Mouse (Mus musculus): Measurements from ENCODE around the gene Dusp1. TPM values are rescaled to one million over a fixed set of nuclear protein-coding genes. Genes with fewer than 3 reads are reported as not detected.
A peak's percentile ranks its signal among the peaks of the same experiment; 100 is the strongest.

Gene Dusp1
- polyA plus RNA-seq, 1 experiment from 2014 or later = 31.5 TPM

- H3K4me1 ChIP-seq (replicated peaks; ENCODE audit: insufficient read depth, low read length) = peaks cover 12% of the 10 kb centered on the region; the same call in 1 of the 2 replicates
- no peak for TF ChIP-seq CTCF (IDR thresholded peaks at IDR 0.05; ENCODE audit: low read depth)
- H3K9me3 ChIP-seq (replicated peaks; ENCODE audit: low read length) = no peaks in the 10 kb centered on the region
- no peaks in the 10 kb centered on the region for H3K36me3 ChIP-seq (ENCODE audit: insufficient read depth, low read length)
- H3K4me2 ChIP-seq (ENCODE audit: low read length) = no peak overlapping the region
- H3K4me3 ChIP-seq (replicated peaks; ENCODE audit: low read depth, low read length) = no peak overlapping the region
- WGBS = 84% methylated on average over 6 of the region's 6 CpGs
- H3K9ac ChIP-seq (ENCODE audit: low read depth, low read length) = no peak overlapping the region
- ATAC-seq (replicated peaks; ENCODE audit: low FRiP score, low read depth) = no peak
- H3K27me3 ChIP-seq (ENCODE audit: insufficient read depth, low read length) = no peaks in the 10 kb centered on the region
- DNase-seq (ENCODE audit: low spot score) = no peak
- no peak overlapping the region for H3K27ac ChIP-seq
Measured at GRCm38 (mm10) chr17:26528751-26529150, 33.2 kb downstream of the Dusp1 start.

GRCm38 (mm10) chr17:26527291-26527690 is 34.6 kb downstream of the Dusp1 start:
- H3K9me3 ChIP-seq (replicated peaks; ENCODE audit: low read length) = no peaks in the 10 kb centered on the region
- H3K4me3 ChIP-seq (replicated peaks; ENCODE audit: low read depth, low read length) = no peak overlapping the region
- TF ChIP-seq CTCF (IDR thresholded peaks at IDR 0.05; ENCODE audit: low read depth) = no peak
- peaks cover 12% of the 10 kb centered on the region; the same call in 1 of the 2 replicates for H3K4me1 ChIP-seq (replicated peaks; ENCODE audit: insufficient read depth, low read length)
- H3K27ac ChIP-seq = no peak overlapping the region
- H3K4me2 ChIP-seq (ENCODE audit: low read length) = no peak overlapping the region
- WGBS = 84% methylated on average over 9 of the region's 9 CpGs
- no peaks in the 10 kb centered on the region for H3K27me3 ChIP-seq (ENCODE audit: insufficient read depth, low read length)
- ATAC-seq (replicated peaks; ENCODE audit: low FRiP score, low read depth) (no peak), DNase-seq (ENCODE audit: low spot score) (no peak)
- no peaks in the 10 kb centered on the region for H3K36me3 ChIP-seq (ENCODE audit: insufficient read depth, low read length)
- H3K9ac ChIP-seq (ENCODE audit: low read depth, low read length) = no peak overlapping the region

- Histone ChIP-seq H3K36me3 (ENCODE audit: insufficient read depth, low read length) (no peaks in the 10 kb centered on the region), H3K27me3 (ENCODE audit: insufficient read depth, low read length) (no peaks in the 10 kb centered on the region), H3K4me3 (replicated peaks; ENCODE audit: low read depth, low read length) (no peak overlapping the region), H3K4me1 (replicated peaks; ENCODE audit: insufficient read depth, low read length) (peaks cover 9% of the 10 kb centered on the region; the same call in 1 of the 2 replicates), H3K27ac (no peak overlapping the region), H3K9ac (ENCODE audit: low read depth, low read length) (no peak overlapping the region), H3K9me3 (replicated peaks; ENCODE audit: low read length) (no peaks in the 10 kb centered on the region), H3K4me2 (ENCODE audit: low read length) (no peak overlapping the region)
- no peak for TF ChIP-seq CTCF (IDR thresholded peaks at IDR 0.05; ENCODE audit: low read depth)
- ATAC-seq (replicated peaks; ENCODE audit: low FRiP score, low read depth) (no peak), DNase-seq (ENCODE audit: low spot score) (no peak)
- WGBS = 73% methylated on average over 7 of the region's 7 CpGs
Measured at GRCm38 (mm10) chr17:26525316-26525715, 36.6 kb downstream of the Dusp1 start.

- no peaks in the 10 kb centered on the region for H3K9me3 ChIP-seq (replicated peaks; ENCODE audit: low read length)
- ATAC-seq (replicated peaks; ENCODE audit: low FRiP score, low read depth) = no peak
- DNase-seq (ENCODE audit: low spot score) = no peak
- H3K36me3 ChIP-seq (ENCODE audit: insufficient read depth, low read length) = no peaks in the 10 kb centered on the region
- no peaks in the 10 kb centered on the region for H3K27me3 ChIP-seq (ENCODE audit: insufficient read depth, low read length)
- H3K4me3 ChIP-seq (replicated peaks; ENCODE audit: low read depth, low read length) = no peak overlapping the region
- WGBS = 87% methylated on average over 4 of the region's 4 CpGs
- no peak overlapping the region for H3K9ac ChIP-seq (ENCODE audit: low read depth, low read length)
- no peak overlapping the region for H3K27ac ChIP-seq
- peaks cover 4% of the 10 kb centered on the region; the same call in 1 of the 2 replicates for H3K4me1 ChIP-seq (replicated peaks; ENCODE audit: insufficient read depth, low read length)
- TF ChIP-seq CTCF (IDR thresholded peaks at IDR 0.05; ENCODE audit: low read depth) = no peak
- H3K4me2 ChIP-seq (ENCODE audit: low read length) = no peak overlapping the region
Measured at GRCm38 (mm10) chr17:26524801-26525200, 37.1 kb downstream of the Dusp1 start.

GRCm38 (mm10) chr17:26524316-26524715 is 37.6 kb downstream of the Dusp1 start:
- Histone ChIP-seq H3K27ac (no peak overlapping the region), H3K27me3 (ENCODE audit: insufficient read depth, low read length) (no peaks in the 10 kb centered on the region), H3K36me3 (ENCODE audit: insufficient read depth, low read length) (no peaks in the 10 kb centered on the region), H3K4me2 (ENCODE audit: low read length) (no peak overlapping the region), H3K4me1 (replicated peaks; ENCODE audit: insufficient read depth, low read length) (no peaks in the 10 kb centered on the region), H3K9me3 (replicated peaks; ENCODE audit: low read length) (no peaks in the 10 kb centered on the region), H3K9ac (ENCODE audit: low read depth, low read length) (no peak overlapping the region), H3K4me3 (replicated peaks; ENCODE audit: low read depth, low read length) (no peak overlapping the region)
- no peak for TF ChIP-seq CTCF (IDR thresholded peaks at IDR 0.05; ENCODE audit: low read depth)
- ATAC-seq (replicated peaks; ENCODE audit: low FRiP score, low read depth) (no peak), DNase-seq (ENCODE audit: low spot score) (no peak)

- TF ChIP-seq CTCF (IDR thresholded peaks at IDR 0.05; ENCODE audit: low read depth) = no peak
- Histone ChIP-seq H3K4me2 (ENCODE audit: low read length) (no peak overlapping the region), H3K4me1 (replicated peaks; ENCODE audit: insufficient read depth, low read length) (no peaks in the 10 kb centered on the region), H3K9me3 (replicated peaks; ENCODE audit: low read length) (no peaks in the 10 kb centered on the region), H3K27ac (no peak overlapping the region), H3K9ac (ENCODE audit: low read depth, low read length) (no peak overlapping the region), H3K27me3 (ENCODE audit: insufficient read depth, low read length) (no peaks in the 10 kb centered on the region), H3K4me3 (replicated peaks; ENCODE audit: low read depth, low read length) (no peak overlapping the region), H3K36me3 (ENCODE audit: insufficient read depth, low read length) (no peaks in the 10 kb centered on the region)
- WGBS = 62% methylated on average over 4 of the region's 4 CpGs
- ATAC-seq (replicated peaks; ENCODE audit: low FRiP score, low read depth) = peak; percentile 86
- DNase-seq (ENCODE audit: low spot score) = no peak
Measured at GRCm38 (mm10) chr17:26522711-26523110, 39.2 kb downstream of the Dusp1 start.

- Histone ChIP-seq H3K4me1 (replicated peaks; ENCODE audit: insufficient read depth, low read length) (no peaks in the 10 kb centered on the region), H3K36me3 (ENCODE audit: insufficient read depth, low read length) (no peaks in the 10 kb centered on the region), H3K4me3 (replicated peaks; ENCODE audit: low read depth, low read length) (no peak overlapping the region), H3K27me3 (ENCODE audit: insufficient read depth, low read length) (no peaks in the 10 kb centered on the region), H3K4me2 (ENCODE audit: low read length) (no peak overlapping the region), H3K27ac (no peak overlapping the region), H3K9me3 (replicated peaks; ENCODE audit: low read length) (no peaks in the 10 kb centered on the region), H3K9ac (ENCODE audit: low read depth, low read length) (no peak overlapping the region)
- TF ChIP-seq CTCF (IDR thresholded peaks at IDR 0.05; ENCODE audit: low read depth) = no peak
- WGBS = 83% methylated on average over 3 of the region's 3 CpGs
- ATAC-seq (replicated peaks; ENCODE audit: low FRiP score, low read depth) = no peak
- DNase-seq (ENCODE audit: low spot score) = no peak
Measured at GRCm38 (mm10) chr17:26518306-26518705, 43.6 kb downstream of the Dusp1 start.

All from kidney, postnatal 0 days (tissue).